Mouse (Mus musculus) small intestine, adult 2 months (tissue): ENCODE data around the gene Eps8l3.

Experiments
- CTCF ChIP-seq: fragments of 200-500 bp; IDR thresholded peaks from 2 replicates; pipeline ENCODE4 v1.5.1; 2012; ENCODE audit warnings: low read depth, mild to moderate bottlenecking, control low read depth, inconsistent platforms, low read length, moderate library complexity, mixed read lengths; ENCODE audit not compliant: insufficient replicate concordance, insufficient read length; ENCODE audit errors: extremely low read depth
- POLR2A ChIP-seq: fragments of 200-500 bp; IDR thresholded peaks from 2 replicates; pipeline ENCODE4 v1.6.1; 2012; ENCODE audit warnings: low read depth, mild to moderate bottlenecking, control low read depth, inconsistent platforms, low read length, moderate library complexity

- TF ChIP-seq POLR2A (no peak), CTCF (peak; percentile 87)
These were observed 62.4 kb downstream of the Eps8l3 start for GRCm38 (mm10) chr3:107939403-107939802.
